Mouse (Mus musculus) megakaryocyte, embryonic 14.5 days (primary cell): ENCODE measurements around the gene Prkca. TPM values are rescaled to one million over a fixed set of nuclear protein-coding genes. Genes with fewer than 3 reads are reported as not detected.
A peak's percentile ranks its signal among the peaks of the same experiment; 100 is the strongest.

Experiments
- H3K27me3 ChIP-seq: replicated peaks from 2 replicates; pipeline ENCODE3; 2012; ENCODE audit warnings: inconsistent platforms
- H3K36me3 ChIP-seq: replicated peaks from 2 replicates; pipeline ENCODE3; 2012; ENCODE audit warnings: low read length, inconsistent platforms, mixed read lengths
- H3K4me1 ChIP-seq: 2 replicates; pipeline ENCODE4 v1.6.1; 2012; ENCODE audit warnings: inconsistent platforms
- H3K4me3 ChIP-seq: replicated peaks from 2 replicates; pipeline ENCODE3; 2012; ENCODE audit warnings: moderate library complexity, mild to moderate bottlenecking, inconsistent platforms
- H3K9me3 ChIP-seq: 2 replicates; pipeline ENCODE4 v1.6.1; 2012; ENCODE audit warnings: inconsistent platforms
- FLI1 ChIP-seq: IDR thresholded peaks from 2 replicates; pipeline ENCODE4 v1.6.1; 2012; ENCODE audit warnings: low read length, inconsistent platforms, mixed read lengths
- GATA1 ChIP-seq: IDR thresholded peaks from 3 replicates; pipeline ENCODE4 v1.6.1; 2012; ENCODE audit warnings: mixed read lengths, low read length, inconsistent platforms, borderline replicate concordance
- polyA plus RNA-seq: library from polyadenylated mRNA; stranded (reverse); fragments of >175 nt; gene quantifications from 2 replicates; pipeline ENCODE4 v1.2.3, GENCODE M21; 2012; ENCODE audit warnings: low replicate concordance; ENCODE audit not compliant: insufficient read depth

The Prkca gene
- polyA plus RNA-seq, 1 experiment: 36.2 TPM

DNA sequence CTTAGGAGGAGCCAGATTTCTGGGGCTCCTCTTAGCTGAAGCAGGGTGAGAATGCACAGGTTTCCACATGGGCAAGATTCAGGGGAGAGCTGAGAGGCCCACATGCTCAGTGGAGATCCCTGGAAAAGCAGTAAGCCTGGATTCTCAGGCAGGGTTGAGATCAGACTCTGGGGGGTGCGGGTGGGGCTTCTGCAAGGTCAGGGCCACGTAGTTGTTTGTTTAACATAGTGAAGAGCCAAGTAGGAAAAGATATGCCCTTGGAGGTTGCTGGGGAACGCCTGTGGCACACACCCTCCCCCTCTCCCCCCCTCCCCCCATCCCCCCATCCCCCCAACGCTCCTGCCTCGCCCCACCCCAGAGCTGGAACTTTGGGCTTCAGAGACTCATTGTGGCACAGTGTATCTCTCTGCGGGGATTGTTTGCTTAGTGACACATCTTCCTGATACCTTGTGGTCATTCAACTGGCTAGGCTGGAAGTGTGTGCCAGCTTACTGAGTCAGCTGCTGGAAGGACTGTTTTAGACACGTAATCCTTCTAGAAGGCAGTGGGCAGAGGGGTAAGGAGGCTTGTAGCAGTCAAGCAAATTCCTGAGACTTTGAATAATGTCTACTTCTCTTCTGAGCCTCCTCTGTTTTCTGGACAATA is 21.3 kb upstream of the Prkca start:
- Histone ChIP-seq H3K27me3 (peaks cover 47% of the 10 kb centered on the region), H3K4me3 (peak overlapping the region; percentile 2), H3K9me3 (peaks cover 4% of the 10 kb centered on the region; the same call in 1 of the 2 replicates), H3K36me3 (no peaks in the 10 kb centered on the region), H3K4me1 (peaks cover 50% of the 10 kb centered on the region)
- no peak for TF ChIP-seq FLI1

DNA sequence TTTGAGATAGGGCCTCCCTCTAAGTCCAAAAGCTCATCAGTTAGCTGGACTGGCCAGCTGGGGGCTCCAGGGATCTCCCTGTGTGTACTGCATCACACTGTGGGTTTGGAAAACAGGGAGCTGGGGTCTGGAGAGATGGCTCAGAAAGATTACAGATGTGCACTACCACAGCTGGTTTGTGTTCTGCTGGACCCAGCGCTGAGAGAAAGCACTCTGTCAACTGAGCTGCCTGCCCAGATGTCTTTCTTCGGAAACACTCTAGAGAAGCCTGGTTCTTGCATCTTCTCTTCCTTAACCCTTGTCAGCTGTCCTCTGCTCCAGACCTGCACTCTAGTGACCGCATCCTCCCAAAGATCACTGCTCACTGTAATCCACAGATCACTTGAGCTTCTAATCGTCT is 20.3 kb upstream of the Prkca start:
- Histone ChIP-seq H3K4me1 (peaks cover 51% of the 10 kb centered on the region), H3K36me3 (no peaks in the 10 kb centered on the region), H3K4me3 (no peak overlapping the region), H3K9me3 (peaks cover 1% of the 10 kb centered on the region; the same call in 1 of the 2 replicates), H3K27me3 (peaks cover 45% of the 10 kb centered on the region)
- TF ChIP-seq GATA1 (no peak), FLI1 (no peak)

GRCm38 (mm10) chr11:108362965-108363364 is 19.2 kb upstream of the Prkca start:
- H3K27me3 ChIP-seq: peaks cover 49% of the 10 kb centered on the region
- no peak for TF ChIP-seq FLI1
- no peak for TF ChIP-seq GATA1
- H3K9me3 ChIP-seq: no peaks in the 10 kb centered on the region
- no peak overlapping the region for H3K4me3 ChIP-seq
- peaks cover 55% of the 10 kb centered on the region for H3K4me1 ChIP-seq
- no peaks in the 10 kb centered on the region for H3K36me3 ChIP-seq

GRCm38 (mm10) chr11:108360983-108361382 is 17.3 kb upstream of the Prkca start:
- H3K4me1 ChIP-seq: peaks cover 40% of the 10 kb centered on the region
- TF ChIP-seq GATA1: no peak
- no peak for TF ChIP-seq FLI1
- no peak overlapping the region for H3K4me3 ChIP-seq
- H3K36me3 ChIP-seq: no peaks in the 10 kb centered on the region
- no peaks in the 10 kb centered on the region for H3K9me3 ChIP-seq
- peaks cover 56% of the 10 kb centered on the region for H3K27me3 ChIP-seq

DNA sequence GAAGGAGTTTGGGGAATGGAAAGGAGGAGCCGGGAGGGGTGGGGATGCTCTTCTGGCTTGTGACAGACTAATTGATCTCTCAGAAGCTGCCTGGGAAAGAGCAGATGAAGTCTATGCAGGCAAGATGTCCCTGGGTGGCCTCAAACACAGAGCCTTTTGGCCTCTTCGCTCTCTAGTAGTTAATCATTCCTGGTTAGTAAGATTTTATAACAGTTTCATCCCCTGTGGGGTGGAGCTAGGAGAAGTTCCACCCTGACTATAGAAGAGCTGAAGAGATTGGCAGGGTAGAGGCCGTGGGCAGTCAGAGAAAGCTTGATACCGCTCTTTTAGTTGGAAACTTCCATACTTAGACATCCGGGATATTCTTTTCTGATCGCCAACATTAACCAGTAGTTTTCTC is 15.2 kb upstream of the Prkca start:
- Histone ChIP-seq H3K4me3 (no peak overlapping the region), H3K9me3 (peaks cover 7% of the 10 kb centered on the region), H3K36me3 (no peaks in the 10 kb centered on the region), H3K27me3 (peaks cover 48% of the 10 kb centered on the region), H3K4me1 (peaks cover 20% of the 10 kb centered on the region)
- TF ChIP-seq FLI1 (no peak), GATA1 (no peak)

GRCm38 (mm10) chr11:108356020-108356419 is 12.3 kb upstream of the Prkca start:
- Histone ChIP-seq H3K36me3 (no peaks in the 10 kb centered on the region), H3K9me3 (peaks cover 7% of the 10 kb centered on the region), H3K4me3 (no peak overlapping the region), H3K27me3 (peaks cover 41% of the 10 kb centered on the region), H3K4me1 (peaks cover 18% of the 10 kb centered on the region)
- TF ChIP-seq GATA1 (no peak), FLI1 (no peak)

DNA sequence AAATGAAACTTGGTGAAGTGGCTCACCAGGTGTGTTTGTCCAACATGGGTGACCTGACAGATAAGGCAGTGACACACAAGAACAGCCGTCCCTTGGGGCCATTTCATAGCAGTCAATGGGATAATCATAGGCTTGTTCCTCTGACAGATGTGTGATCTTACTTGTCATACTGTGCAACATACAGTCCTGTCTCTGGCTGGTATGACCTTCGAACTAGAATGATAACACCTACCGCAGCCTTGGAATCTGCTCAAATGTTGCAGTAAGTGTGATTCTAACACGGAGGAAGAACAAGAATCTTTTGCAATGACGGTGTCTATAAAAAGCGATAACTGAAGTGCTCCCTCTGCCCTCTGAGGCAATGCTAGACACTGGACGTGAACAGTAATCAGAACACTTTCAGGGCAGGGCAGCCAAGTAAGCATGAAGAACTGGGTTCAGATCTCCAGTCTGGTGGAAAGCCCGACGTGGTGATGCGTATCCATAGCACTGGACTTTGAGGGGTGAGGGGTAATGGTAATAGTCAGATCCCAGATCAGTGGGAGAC is 9.2 kb upstream of the Prkca start:
- Histone ChIP-seq H3K36me3 (no peaks in the 10 kb centered on the region), H3K27me3 (peaks cover 43% of the 10 kb centered on the region), H3K4me3 (no peak overlapping the region), H3K4me1 (peaks cover 4% of the 10 kb centered on the region; the same call in 1 of the 2 replicates), H3K9me3 (peaks cover 7% of the 10 kb centered on the region)
- TF ChIP-seq FLI1 (no peak), GATA1 (no peak)

GRCm38 (mm10) chr11:108350799-108351198 is 7.1 kb upstream of the Prkca start:
- Histone ChIP-seq H3K4me3 (no peak overlapping the region), H3K4me1 (peaks cover 14% of the 10 kb centered on the region), H3K9me3 (peaks cover 7% of the 10 kb centered on the region), H3K27me3 (peaks cover 45% of the 10 kb centered on the region), H3K36me3 (no peaks in the 10 kb centered on the region)
- TF ChIP-seq FLI1: no peak
- no peak for TF ChIP-seq GATA1

DNA sequence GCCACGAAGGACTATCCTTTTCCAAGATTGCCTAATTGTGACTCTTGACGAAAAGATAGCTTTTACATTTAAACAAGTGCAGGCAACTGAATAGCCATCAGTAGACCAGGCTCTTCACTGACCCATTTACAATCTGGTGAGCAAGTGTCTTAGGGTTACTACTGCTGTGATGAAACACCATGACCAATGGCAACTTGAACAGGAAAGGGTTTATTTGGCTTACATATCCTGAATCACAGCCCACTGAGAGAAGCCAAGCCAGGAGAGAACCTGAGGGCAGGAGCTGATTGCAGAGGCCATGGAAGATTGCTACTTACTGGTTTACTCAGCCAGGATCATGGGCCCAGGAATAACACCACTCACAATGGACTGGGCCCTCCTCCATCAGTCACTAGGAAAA is 1.6 kb upstream of the Prkca start:
- Histone ChIP-seq H3K4me3 (no peak overlapping the region), H3K27me3 (peaks cover 25% of the 10 kb centered on the region)
- TF ChIP-seq FLI1 (no peak), GATA1 (no peak)

DNA sequence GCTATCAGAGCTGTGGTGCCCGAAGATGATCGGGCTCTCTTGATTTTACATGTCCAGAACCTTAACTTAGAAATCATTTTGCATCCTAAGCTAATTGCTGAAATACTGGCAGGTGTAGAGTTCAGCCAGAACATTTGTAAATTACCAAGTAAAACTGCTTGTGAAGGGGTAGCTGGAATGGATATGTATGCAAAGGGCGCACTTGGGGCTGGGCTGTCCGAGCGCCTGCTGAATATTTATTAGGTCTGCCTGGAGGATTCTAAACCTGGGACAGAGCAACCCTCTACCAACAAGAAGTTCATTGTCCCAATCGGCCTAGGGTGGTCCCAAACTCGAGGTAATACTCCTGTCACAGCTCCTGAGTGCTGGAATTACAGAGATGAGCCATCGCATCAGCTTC is 1.0 kb upstream of the Prkca start:
- H3K27me3 ChIP-seq: peaks cover 21% of the 10 kb centered on the region
- H3K4me1 ChIP-seq: peaks cover 34% of the 10 kb centered on the region
- TF ChIP-seq GATA1 (no peak), FLI1 (no peak)
- peaks cover 21% of the 10 kb centered on the region for H3K36me3 ChIP-seq
- no peak overlapping the region for H3K4me3 ChIP-seq
- no peaks in the 10 kb centered on the region for H3K9me3 ChIP-seq

More for the DNA sequence above, 1.6 kb upstream of the Prkca start:
- Histone ChIP-seq H3K9me3 (no peaks in the 10 kb centered on the region), H3K4me1 (peaks cover 31% of the 10 kb centered on the region), H3K36me3 (peaks cover 16% of the 10 kb centered on the region)
